Mouse (Mus musculus): ENCODE results near the gene Pcnx. TPM values are rescaled to one million over a fixed set of nuclear protein-coding genes. Genes with fewer than 3 reads are reported as not detected.

Gene Pcnx
- total RNA-seq, 2 experiments from 2014 or later, result 56.4 to 66.9 TPM

DNA sequence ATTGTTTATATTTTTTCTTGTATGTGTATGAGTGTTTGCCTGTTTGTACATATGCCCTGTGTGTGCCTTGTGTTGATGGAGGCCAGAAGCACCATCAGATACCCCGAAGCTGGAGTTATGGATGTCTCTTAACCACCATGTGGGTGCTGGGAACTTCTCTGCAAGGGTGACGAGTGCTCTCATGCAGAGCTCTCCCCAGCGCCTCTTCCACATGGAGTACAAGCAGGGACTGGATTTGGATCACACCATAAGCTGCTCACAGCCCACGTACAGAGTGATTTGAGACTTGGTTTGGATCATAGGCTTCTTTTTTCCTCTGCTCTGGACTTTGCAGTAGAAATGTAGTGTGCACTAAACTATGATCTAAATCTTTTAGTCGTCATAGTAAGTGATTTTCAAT, 34.5 kb downstream of the Pcnx start:
- DNase-seq (ENCODE audit: low spot score in 2 of 2), result no peak

DNA sequence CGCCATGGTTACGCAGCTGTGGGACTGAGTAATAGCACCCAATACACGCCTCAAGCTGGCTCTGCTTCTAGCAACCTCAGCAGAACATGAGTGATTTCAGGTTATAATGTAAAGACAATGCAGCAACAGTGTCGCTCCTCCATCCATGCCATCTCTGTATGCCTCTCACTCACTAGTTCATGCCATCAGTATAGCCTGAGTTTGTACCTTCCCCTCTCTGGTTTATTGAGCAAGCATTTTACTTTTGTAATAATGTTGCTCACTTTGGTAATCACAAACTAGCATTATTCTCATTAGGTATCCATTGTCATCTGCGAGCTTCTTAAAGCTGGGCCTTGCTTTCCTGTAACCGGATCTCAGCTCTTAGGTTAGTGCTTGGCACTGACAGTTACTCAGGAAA, 36.2 kb downstream of the Pcnx start:
- DNase-seq (ENCODE audit: low spot score in 2 of 2), result no peak

DNA sequence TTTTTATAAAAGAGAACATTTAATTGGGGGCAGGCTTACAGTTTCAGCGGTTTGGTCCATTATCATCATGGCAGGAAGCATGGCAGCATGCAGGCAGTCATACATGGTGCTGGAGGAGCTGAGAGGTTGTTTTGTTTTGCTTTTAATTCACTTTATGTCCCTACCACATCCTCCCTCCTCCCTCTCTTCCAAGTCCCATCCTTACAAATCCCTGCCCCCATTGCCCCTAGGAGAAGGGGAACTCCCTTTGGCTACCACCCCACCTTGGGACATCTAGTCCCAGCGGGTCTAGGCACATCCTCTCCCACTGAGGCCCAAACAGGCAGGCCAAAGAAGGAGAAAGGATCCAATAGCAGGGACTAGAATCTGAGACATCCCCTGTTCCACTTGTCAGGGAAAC, 44.6 kb downstream of the Pcnx start:
- DNase-seq (ENCODE audit: low spot score in 2 of 2), result no peak

DNA sequence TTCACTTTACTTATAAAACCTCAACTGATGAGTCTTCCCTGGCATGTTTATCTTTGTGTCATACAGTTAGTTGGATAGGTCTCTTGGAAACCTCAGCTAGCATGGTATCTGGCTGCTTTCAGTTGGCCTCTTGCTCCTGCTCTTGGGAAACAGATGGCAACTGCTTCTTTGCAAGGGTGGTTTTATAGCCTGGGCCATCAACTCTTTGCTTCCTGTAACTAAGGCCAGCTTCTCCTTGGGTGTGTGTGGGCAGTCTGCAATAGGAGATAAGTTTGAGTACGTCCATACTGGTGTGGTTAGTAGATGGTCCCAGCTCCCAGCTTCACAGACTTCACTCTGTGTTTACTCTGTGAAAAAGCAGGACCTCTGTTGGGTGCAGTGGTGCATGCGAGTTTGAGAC, 46.0 kb downstream of the Pcnx start:
- no peak for DNase-seq (ENCODE audit: low spot score in 2 of 2)

DNA sequence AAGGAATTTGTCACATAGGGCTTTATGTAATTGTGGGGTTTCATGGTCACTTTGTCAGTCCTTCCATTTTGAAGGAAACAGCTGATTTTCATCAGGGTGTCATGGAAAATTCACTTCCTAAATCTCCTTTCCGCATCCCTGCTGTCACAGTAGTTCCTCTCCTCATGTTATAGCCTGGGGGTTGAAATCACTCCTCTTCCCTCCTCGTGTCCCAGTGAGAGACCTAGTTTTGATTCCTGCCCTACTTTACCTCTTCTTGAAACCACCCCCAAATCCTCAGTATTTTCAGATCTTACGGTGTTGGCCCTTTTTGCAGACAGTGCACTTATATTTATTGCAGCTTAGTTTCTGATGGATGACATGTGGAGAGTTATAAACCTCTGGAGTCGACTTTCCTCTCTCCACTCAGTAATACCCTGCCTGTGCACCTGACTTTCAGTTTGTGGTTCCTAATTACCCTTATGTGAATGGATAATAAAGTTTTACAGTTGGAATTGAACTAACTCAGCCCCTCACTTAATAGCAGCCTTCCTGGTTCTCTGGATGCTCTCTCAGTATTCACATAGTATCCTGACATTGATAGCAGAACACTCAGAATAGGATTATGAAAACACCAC, 48.0 kb downstream of the Pcnx start:
- no peak for DNase-seq (ENCODE audit: low spot score in 2 of 2)

DNA sequence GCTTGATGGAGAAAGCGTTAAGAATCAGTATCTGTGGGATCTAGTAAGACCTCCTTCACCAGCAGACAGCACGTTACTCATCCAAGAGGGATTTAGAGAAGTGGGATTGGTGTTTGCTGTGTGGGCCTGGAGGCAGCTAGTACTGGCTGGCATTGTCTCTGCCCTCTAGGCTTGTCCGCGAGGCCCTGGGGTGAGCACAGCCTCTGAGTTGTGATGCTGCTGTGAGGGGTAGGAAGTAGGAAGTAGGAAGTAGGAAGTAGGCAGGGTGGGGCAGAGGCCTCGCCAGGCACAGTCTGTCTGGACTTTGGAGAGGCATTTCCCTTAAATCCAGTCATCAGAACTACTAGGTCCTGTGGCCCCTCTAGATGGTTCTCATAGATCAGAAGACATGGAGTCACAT, 50.6 kb downstream of the Pcnx start:
- DNase-seq (ENCODE audit: low spot score in 2 of 2), result no peak

DNA sequence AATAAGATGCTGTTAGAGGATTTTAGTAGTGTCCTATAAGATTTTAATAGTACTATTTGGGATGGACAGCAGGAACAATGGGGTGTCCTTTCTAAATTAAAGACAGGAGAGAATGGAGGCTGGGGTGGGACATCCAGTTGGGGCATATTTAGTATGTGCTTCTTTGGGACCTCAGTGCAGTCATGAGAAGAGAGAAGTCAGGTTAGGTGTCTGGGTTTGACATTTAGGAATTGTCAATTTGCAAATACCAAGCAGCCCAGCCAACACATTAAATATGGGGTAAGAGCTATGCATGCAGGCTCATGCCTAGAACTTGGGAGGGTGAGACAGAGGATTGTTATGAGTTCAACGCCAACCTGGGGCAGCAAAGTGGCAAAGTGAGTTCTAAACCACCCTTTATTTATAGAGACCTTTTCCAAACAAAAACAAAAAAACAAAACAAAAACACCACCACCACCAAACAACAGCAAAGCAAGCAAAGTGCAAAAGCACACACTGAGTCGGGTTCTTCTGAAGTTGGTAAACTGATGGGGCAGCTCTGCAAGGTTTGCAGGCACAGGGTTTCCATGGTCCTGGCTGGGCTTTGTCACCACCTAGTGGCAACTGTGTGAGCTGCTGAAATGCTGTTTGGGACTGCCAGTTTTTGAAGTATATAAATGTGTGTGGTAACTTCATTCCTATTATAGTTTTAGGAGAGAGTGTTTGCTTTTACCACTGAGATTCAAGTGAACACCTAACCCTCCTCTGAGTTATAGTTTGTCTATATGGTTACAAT, 55.5 kb downstream of the Pcnx start:
- peak; percentile 27 to 65 for DNase-seq (ENCODE audit: low spot score in 2 of 2)

DNA sequence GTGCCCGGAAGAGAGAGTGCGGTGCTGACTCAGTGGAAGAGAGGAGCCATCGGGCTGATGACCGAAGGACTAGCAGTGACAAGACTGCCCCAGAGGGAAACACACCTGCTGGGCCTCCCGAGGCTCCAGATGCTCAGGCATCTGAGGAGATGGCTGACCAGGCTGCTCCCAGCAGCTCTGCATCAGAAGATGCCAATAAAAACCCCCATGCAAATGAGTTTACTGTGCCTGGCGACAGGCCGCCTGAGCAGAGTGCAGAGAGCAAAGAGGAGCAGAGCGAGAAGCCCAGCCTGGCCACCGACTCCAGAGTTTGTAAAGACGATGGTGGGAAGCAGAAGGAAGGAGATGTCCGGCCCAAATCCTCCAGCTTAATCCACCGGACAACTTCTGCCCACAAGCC, 58.5 kb downstream of the Pcnx start:
- DNase-seq (ENCODE audit: low spot score in 2 of 2), result no peak

DNA sequence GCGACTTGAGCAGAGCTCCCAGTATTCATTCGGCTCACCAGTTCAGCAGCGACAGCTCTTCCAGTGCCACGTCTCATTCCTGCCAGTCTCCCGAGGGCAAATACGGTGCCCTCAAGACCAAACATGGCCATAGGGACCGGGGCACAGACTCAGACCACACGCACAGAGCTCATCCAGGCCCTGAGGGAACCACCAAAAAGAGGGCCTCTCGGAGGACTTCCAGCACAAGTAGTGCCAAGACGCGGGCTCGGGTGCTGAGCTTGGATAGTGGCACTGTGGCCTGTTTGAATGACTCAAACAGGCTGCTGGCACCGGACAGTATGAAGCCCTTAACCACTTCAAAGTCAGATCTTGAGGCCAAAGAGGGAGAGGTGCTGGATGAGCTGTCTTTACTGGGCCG, 59.1 kb downstream of the Pcnx start:
- DNase-seq (ENCODE audit: low spot score in 2 of 2), result no peak

DNA sequence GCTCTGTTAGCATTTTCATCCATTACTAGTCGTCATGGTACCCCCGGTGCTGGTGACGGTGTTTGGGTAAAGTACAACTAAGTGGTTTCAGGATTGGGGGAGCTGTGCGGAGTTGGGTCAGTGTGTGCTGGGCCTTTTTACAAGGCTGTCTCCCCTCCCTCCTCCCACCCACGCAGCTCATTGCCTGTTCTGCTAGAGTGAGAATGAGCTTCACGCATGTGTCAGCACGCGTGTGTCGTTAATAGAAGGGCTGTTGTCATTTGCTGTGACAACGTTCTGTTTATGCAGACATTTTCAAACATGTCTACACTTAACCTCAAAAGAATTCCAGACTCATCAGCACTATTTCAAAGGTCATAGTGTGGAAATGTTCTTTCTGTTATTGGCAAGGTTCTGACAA, 60.2 kb downstream of the Pcnx start:
- no peak for DNase-seq (ENCODE audit: low spot score in 2 of 2)

DNA sequence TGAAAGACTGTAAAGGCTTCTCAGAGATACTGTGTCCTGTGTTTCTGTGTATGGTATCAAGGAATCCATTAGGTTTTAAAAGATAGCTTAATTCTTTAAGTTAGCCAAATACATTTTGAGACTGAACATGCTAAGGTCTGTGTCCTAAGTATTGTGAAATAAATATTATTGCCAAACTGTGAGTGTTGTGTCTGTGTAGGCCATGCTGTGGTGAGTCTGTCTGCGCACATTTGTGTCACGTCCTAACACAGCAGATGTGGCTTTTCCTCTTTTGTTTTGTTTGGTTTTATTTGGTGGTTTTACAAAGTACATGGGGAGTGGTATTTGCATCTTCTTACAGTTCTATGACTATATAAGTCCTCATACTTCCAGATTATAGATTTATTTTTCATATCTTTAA, 60.8 kb downstream of the Pcnx start:
- DNase-seq (ENCODE audit: low spot score in 2 of 2), result no peak

DNA sequence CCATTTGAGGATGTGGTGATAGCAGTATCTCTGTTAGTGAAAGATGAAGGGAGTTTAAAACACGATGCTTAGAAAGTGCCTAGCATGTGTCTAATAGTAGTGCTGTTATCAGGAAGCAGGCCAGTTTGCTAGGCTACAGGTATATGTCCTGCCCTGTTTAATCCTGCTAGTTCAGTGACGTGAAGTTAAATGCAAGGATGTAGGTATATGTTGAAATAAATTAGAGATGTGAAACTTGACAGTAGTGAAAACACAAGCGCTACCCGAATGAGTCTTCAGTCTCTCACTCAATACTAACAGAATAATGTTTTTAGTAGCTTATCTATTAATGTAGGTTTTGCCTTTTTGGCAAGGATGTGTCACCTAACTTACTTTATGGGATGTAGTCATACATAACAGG, 62.0 kb downstream of the Pcnx start:
- no peak for DNase-seq (ENCODE audit: low spot score in 2 of 2)

DNA sequence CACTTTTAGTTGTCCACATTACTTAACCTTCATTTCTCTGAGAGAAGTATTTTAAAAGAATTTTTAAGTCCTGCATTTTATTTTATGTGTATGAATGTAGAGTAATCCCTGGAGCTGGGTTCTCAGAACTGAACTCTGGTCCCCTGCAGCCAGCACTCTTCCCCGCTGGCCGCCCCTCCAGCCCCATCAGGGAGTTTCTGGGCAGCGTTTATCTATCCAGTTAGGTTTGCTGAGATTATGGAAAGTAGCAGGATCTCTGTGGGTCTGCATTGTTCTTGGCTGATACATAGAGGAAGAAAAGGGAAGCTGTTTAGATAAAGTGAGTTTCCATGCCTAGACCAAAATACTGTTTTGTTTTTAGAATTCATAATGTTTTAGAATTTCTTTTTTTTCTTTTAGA, 63.0 kb downstream of the Pcnx start:
- no peak for DNase-seq (ENCODE audit: low spot score in 2 of 2)

DNA sequence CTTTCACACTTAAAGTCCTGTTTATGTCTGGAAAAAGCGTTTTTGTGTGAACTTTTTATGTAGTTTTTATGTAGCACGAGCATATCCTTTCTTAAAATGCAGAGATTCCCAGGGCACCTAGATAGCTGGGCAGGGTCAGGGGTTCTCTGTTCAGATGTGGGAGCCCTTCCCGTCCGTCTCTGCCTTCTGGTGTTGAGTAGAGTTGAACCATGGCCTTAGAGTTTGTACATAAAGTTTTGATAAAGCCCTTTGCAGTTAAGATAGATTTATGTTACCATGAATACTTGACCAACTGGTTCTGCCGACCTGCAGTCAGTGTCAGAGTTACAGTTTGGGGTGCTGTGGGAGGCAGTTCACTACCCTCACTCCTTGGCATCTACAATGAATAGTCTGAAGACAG, 67.3 kb downstream of the Pcnx start:
- DNase-seq (ENCODE audit: low spot score in 2 of 2), result no peak

DNA sequence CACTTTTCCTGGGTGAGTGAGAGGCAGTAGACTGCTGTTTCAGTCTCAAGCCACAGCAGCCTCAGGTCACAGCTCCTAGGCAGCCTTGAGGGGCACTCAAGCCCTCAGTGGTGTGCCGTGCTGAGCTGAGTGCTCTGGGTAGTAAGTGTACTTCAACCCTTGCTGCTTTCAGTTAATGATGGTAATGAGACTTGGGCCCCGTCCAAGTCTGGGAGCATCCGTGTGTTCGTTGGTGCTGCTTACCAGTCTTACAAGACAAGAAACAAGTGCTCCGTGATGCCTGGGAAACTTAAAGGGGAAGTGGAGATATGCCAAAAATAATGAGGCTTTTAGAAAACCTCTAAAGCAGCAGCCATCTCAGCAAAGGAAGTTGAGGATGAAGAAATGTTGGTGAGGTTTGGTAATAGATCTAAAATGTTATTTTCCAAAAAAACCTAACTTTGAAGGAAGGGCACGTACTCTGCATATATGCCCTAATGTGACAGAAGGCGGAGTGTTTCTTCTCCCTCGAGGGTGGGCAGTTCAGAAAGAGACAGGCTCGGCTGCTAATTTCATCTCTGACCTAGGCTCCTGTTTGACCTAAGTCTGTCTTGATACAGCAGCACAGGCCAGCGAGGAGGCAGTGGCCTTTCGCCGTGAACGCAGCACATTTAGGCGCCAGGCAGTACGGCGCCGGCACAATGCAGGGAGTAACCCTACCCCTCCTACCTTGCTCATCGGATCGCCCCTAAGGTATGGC, 68.0 kb downstream of the Pcnx start:
- DNase-seq (ENCODE audit: low spot score in 2 of 2), result no peak

DNA sequence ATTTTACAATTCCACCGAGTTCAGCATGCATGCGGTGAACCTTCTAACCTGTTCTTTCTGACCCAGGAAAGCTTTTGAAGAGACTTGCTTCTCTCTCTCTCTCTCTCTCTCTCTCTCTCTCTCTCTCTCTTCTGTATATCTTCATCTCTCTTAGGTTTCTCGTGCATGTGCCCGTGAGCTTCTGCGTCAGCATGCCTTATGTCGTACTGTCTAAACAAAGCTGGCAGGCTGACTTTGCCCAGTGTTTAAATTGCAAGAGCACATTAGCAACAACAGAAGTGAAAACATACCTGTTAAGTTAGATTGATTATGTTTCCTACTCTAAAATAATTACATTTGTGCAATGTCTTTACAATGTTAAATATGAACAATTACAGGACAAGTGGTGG, 68.6 kb downstream of the Pcnx start:
- DNase-seq (ENCODE audit: low spot score in 2 of 2), result no peak

DNA sequence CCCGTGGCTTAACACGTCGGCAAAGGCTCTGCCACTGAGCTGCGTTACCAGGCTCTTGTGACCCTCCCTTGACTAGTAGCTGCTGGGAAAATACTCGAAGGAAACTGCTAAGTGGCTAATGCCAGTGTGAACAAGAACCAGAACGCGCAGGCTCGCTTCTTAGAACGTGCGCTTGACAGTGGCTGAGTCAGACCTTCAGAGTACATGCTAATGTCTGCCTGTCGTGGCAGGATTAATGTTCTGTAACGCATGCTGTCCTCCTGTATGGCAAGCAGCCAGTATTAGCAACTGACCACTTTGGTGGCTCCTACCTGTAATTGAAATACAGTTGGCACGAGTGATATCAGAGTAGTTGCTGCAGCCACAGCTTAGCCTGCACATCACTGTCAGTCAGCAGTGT, 72.2 kb downstream of the Pcnx start:
- no peak for DNase-seq (ENCODE audit: low spot score in 2 of 2)

DNA sequence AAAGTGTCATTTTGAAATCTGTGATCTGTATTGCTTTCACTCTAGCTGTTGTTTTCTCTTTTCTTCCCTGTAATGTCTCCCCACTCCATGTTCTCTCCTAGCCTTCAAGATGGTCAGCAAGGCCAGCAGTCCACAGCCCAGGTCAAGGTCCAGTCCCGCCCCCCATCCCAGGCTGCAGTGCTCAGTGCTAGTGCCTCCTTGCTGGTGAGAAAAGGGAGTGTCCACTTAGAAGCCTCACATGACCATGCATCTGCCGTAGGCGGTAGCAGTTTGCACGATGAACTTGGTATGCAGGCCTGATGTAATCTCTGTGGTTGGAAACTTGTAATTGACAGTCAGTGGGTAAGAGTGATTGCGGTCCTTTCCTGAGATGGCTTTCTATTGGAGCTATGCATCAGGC, 73.6 kb downstream of the Pcnx start:
- DNase-seq (ENCODE audit: low spot score in 2 of 2), result no peak

DNA sequence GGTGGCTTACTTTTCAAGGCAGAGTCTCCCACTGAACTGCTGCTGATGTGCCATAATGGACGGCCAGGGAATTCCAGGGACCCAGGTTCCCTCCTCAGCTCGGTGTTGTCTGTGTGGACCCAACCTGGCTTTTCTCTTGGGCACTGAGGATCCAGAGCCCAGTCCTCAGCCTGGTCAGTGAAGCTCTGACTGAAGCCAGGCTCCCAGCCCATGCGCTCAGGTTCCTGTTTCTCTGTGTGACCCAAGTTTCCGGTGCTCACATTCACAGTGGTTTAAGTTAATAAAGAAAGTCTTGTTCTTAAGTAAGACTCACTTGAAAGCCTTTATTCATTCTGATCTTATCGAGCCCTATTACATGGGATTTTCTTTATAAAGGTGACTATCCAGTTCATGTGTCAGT, 74.7 kb downstream of the Pcnx start:
- no peak for DNase-seq (ENCODE audit: low spot score in 2 of 2)

DNA sequence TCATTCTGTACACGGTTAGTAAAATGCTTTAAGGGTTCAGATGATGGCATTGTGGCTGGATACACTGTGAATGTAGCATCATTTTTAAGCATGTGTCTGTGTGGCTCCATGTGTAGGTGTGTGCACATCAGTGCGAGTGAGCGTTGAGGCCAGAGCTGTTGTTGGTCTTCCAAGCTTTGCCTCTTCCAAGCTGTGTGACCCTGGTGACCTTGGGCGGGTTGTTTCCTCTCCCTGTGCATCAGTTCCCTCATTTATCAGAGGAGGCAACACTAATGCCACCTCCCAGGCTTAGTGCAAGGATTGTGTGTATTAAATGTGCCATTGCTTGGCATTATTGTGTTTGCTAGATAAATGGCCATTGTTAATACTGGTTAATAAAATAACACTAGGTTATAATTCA, 76.2 kb downstream of the Pcnx start:
- no peak for DNase-seq (ENCODE audit: low spot score in 2 of 2)

DNA sequence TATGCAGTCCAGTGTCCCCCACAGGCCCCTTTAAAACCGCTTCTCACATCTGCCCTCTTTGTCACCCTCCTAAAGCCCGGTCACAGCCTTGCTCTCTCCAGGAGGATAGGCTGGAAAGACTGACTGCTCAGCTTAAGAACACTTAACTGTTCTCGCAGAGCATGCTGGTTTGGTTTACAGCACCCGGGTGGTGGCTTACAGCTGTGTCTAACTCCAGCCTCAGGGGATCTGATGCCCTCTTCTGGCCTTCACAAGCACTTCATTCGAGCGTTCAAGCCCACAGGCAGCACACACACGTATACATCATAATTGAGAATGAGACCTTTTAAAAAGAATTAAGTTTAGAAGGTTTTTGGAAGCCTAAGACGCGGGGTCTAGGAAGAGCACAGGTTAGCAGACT, 81.4 kb downstream of the Pcnx start:
- DNase-seq (ENCODE audit: low spot score in 2 of 2), result no peak

DNA sequence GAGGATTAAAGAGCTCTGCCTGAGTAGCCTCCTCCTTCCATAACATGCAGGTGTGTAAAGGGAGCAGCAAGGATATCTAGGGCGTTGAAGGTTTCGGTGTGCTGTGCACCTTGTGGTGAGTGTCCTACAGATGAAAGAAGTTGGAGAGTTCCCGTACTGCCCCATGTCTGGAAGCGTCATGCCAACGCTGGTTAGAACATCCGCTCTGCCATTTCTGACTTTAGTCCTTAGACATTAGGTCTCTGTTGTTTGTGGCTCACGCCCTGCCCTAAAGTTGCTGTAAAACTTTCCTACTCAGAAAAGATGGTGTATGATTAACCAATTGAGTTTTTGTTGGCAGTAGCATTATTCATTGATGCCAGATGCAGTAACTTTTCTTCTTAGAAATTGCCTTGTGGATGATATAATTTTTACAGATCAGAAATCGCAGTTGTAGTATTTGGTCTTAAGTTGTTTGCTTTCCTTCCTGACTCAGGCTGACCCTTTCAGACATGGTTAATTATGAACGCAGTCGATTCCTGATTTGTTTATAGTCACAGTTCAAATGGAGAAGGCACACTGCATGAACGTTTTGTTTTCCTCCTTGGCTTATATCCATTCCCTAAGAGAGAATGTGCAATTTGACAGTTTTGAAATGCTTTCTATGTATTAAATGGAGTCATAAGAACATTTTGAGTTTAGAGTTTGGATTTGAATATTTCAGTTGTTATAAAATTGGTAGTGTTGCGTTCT, 83.7 kb downstream of the Pcnx start:
- no peak for DNase-seq (ENCODE audit: low spot score in 2 of 2)
